Mouse (Mus musculus) C2C12 (cell line): ENCODE measurements around the gene Cacna1g.

Experiments
- CEBPB ChIP-seq: IDR thresholded peaks from one replicate; pipeline ENCODE4 v1.6.1; 2011; ENCODE audit warnings: low read depth, mild to moderate bottlenecking, control low read depth, moderate library complexity
- CTCF ChIP-seq: IDR thresholded peaks from one replicate; pipeline ENCODE4 v1.5.1; 2011; ENCODE audit not compliant: control insufficient read depth, insufficient read depth, insufficient read length
- MAX ChIP-seq: IDR thresholded peaks from one replicate; pipeline ENCODE4 v1.6.1; 2011; ENCODE audit warnings: mild to moderate bottlenecking, control low read depth
- MYOD1 ChIP-seq: IDR thresholded peaks from one replicate; pipeline ENCODE4 v1.6.1; 2011; ENCODE audit warnings: low read depth; ENCODE audit not compliant: control insufficient read depth, insufficient read length
- USF1 ChIP-seq: IDR thresholded peaks from one replicate; pipeline ENCODE4 v1.6.1; 2011; ENCODE audit warnings: low read depth, mild to moderate bottlenecking, control low read depth, moderate library complexity

DNA sequence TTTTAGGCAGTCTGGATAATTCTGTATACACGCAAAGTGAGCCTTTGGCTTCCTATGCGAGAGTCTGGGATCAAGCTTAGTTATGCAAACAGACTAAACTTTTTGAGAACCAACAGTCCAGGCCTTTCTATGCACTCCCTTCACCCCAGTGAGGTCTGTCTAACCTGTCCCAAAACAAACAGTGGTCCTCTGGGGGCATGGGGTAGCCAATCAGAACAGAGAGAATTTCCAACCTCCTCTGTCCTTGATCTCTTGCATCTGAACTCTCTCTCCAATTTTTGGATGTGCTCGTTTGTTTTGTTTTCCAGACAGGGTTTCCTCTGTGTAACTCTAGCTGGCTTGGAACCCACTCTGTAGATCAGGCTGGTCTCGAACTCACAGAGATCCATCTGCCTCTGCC, 85.0 kb downstream of the Cacna1g start:
- no peak for TF ChIP-seq CTCF
- no peak for TF ChIP-seq MAX
- no peak for TF ChIP-seq MYOD1
- TF ChIP-seq USF1, result no peak
- TF ChIP-seq CEBPB, result no peak
